Mouse (Mus musculus) intestine, embryonic 16.5 days (tissue): Measurements from ENCODE around the gene Neurod2. TPM values are rescaled to one million over a fixed set of nuclear protein-coding genes. Genes with fewer than 3 reads are reported as not detected.
A peak's percentile ranks its signal among the peaks of the same experiment; 100 is the strongest.

ENCODE experiments used
- ATAC-seq: fragments of 200-750 bp; cut with Nextera tagmentation; 2 replicates; pipeline ENCODE4 v1.8.0; 2017; ENCODE audit warnings: moderate TSS enrichment, moderate library complexity
- H3K27ac ChIP-seq: fragments of 300-500 bp; sonication (generic); 2 replicates; pipeline ENCODE4 v1.5.1; 2014; ENCODE audit warnings: mild to moderate bottlenecking, low read length
- H3K27me3 ChIP-seq: fragments of 300-500 bp; sonication (generic); replicated peaks from 2 replicates; pipeline ENCODE4 v1.6.1; 2014; ENCODE audit warnings: low read length, control low read depth, mixed read lengths; ENCODE audit not compliant: control insufficient read depth, insufficient read depth
- H3K36me3 ChIP-seq: fragments of 300-500 bp; sonication (generic); 2 replicates; pipeline ENCODE4 v1.6.1; 2014; ENCODE audit warnings: low read length, control low read depth; ENCODE audit not compliant: control insufficient read depth, insufficient read depth
- H3K4me1 ChIP-seq: fragments of 300-500 bp; sonication (generic); 2 replicates; pipeline ENCODE4 v1.6.1; 2014; ENCODE audit warnings: low read length, control low read depth, mixed read lengths; ENCODE audit not compliant: control insufficient read depth, insufficient read depth
- H3K4me2 ChIP-seq: fragments of 300-500 bp; sonication (generic); 2 replicates; pipeline ENCODE4 v1.6.1; 2014; ENCODE audit warnings: low read depth, low read length, control low read depth
- H3K4me3 ChIP-seq: fragments of 300-500 bp; sonication (generic); 2 replicates; pipeline ENCODE4 v1.5.1; 2014; ENCODE audit warnings: mild to moderate bottlenecking, low read length
- H3K9ac ChIP-seq: fragments of 300-500 bp; sonication (generic); 2 replicates; pipeline ENCODE4 v1.6.1; 2014; ENCODE audit warnings: low read depth, low read length
- H3K9me3 ChIP-seq: fragments of 300-500 bp; sonication (generic); 2 replicates; pipeline ENCODE4 v1.6.1; 2016; ENCODE audit warnings: low read length, control low read depth; ENCODE audit not compliant: control insufficient read depth
- WGBS: fragments of 180-500 bp; shearing (Covaris S2); extraction: QIAGEN DNeasy Blood & Tissue Kit; methylation state at CpG from one replicate; pipeline ENCODE4 v1.1.7; 2014; 5-methylcytosine and 5-hydroxymethylcytosine counted together
- polyA plus RNA-seq: library from polyadenylated mRNA; unstranded; fragments of >200 nt; fragmentation: Nextera tagmentation; extraction: Ambion mirVana; gene quantifications from 2 replicates; pipeline ENCODE4 v1.2.1, GENCODE M21; 2015

Gene Neurod2
- polyA plus RNA-seq, 1 experiment from 2014 or later = 0.05 TPM

- Histone ChIP-seq H3K4me3 (no peak overlapping the region), H3K9ac (no peak overlapping the region), H3K4me1 (peaks cover 29% of the 10 kb centered on the region), H3K27ac (no peak overlapping the region), H3K9me3 (no peaks in the 10 kb centered on the region), H3K4me2 (no peak overlapping the region), H3K27me3 (peaks cover 87% of the 10 kb centered on the region), H3K36me3 (no peaks in the 10 kb centered on the region)
- no peak for ATAC-seq
- WGBS = 21% methylated on average over 13 of the region's 13 CpGs
Measured at GRCm38 (mm10) chr11:98336245-98337107, 7.0 kb upstream of the Neurod2 start.

DNA sequence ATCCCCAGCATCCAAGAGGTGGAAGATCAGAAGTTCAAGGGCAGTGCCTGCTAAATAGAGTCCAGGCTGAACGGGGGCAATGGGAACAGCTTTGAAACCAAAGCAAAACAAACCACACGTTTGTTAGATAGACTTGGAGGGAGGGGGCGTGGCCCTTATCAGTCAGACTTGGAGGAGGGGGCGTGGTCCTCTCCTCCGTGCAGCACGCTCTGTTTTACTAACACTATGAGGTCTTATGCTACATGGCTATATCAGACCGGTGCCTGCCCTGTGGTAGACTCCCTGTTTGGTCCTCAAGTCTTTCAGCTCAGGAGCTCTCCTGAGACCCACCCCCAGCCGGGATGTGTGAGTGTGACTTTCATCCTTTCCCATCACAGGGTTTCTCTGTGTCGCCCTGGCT lies 5.8 kb upstream of the Neurod2 start:
- WGBS = 5% methylated on average over 9 of the region's 9 CpGs
- Histone ChIP-seq H3K4me2 (no peak overlapping the region), H3K4me3 (no peak overlapping the region), H3K9ac (no peak overlapping the region), H3K9me3 (no peaks in the 10 kb centered on the region), H3K27me3 (peaks cover 91% of the 10 kb centered on the region), H3K36me3 (no peaks in the 10 kb centered on the region), H3K4me1 (peaks cover 29% of the 10 kb centered on the region), H3K27ac (no peak overlapping the region)
- no peak for ATAC-seq

DNA sequence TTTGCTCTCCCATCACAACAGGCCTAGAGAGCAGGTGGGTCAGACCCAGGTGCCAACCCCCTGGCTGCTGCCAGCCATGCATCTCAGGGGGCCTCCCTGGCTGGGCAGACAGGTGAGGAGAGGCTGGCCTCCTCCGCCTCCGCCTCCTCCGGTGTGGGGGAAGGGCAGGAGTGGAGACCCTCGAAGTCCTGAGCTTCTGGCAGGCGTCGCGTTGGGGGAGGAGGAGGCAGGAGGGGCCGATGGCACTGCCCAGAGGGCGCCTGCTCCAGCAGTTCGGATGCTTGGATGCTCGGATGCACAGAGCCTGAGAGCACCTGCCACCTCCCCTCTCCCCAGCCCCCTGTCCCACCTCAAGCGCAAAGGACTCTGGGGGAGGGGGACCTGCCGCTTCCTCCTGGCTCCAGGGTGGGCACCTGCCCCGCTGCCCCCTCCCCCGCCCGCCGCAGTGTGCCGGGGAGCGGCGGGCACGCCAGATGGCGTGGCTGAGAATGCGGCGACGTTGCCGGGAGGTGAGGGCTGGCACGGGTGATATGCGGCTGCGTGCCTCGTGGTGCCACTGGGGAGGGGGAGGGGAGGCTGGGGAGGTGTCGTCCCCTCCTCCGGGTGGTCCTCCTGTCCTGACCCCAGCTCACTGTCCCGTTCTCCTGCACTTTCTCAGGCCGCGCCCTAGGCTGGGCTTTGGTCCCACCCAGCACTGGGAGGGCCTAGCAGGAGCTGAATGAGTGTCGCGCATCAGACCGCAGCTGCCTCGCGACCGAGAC lies 4.7 kb upstream of the Neurod2 start:
- Histone ChIP-seq H3K27ac (no peak overlapping the region), H3K4me2 (peak overlapping the region; percentile 47), H3K4me3 (peak overlapping the region; percentile 31), H3K36me3 (no peaks in the 10 kb centered on the region), H3K4me1 (peaks cover 21% of the 10 kb centered on the region), H3K9me3 (no peaks in the 10 kb centered on the region), H3K9ac (no peak overlapping the region), H3K27me3 (peaks cover 93% of the 10 kb centered on the region)
- no peak; the same call in 1 of the 2 replicates for ATAC-seq
- 3% methylated on average over 34 of the region's 41 CpGs for WGBS

DNA sequence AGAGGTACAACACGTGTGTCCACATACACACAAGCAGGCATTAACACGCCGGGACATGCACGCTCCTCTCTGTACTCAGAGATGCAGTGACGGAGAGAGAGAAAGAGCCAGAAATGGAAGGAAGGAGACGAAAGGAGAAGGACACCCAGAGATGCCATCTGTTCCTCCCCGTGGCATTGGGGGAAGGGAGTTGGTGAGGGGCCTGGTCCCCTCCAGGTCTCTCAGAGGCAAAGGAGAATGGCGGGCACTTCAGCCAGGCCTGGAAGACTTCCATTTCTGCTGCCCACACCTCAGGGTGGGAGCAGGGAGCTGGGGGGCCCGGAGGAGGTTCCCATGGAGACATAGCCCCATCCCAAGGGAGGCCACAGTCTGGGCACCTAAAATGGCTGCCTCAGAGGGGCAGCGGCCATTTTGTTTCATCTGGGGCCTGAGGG lies 3.8 kb upstream of the Neurod2 start:
- H3K27me3 ChIP-seq = peaks cover 94% of the 10 kb centered on the region
- no peaks in the 10 kb centered on the region for H3K9me3 ChIP-seq
- no peaks in the 10 kb centered on the region for H3K36me3 ChIP-seq
- no peak overlapping the region for H3K4me3 ChIP-seq
- H3K4me2 ChIP-seq = no peak overlapping the region
- no peak overlapping the region for H3K9ac ChIP-seq
- 75% methylated on average over 10 of the region's 10 CpGs for WGBS
- no peak for ATAC-seq
- peaks cover 19% of the 10 kb centered on the region for H3K4me1 ChIP-seq
- H3K27ac ChIP-seq = no peak overlapping the region

GRCm38 (mm10) chr11:98332841-98333240 lies 3.4 kb upstream of the Neurod2 start:
- Histone ChIP-seq H3K36me3 (no peaks in the 10 kb centered on the region), H3K27me3 (peaks cover 94% of the 10 kb centered on the region), H3K4me1 (peaks cover 23% of the 10 kb centered on the region), H3K4me2 (no peak overlapping the region), H3K4me3 (no peak overlapping the region), H3K9ac (no peak overlapping the region), H3K9me3 (no peaks in the 10 kb centered on the region), H3K27ac (no peak overlapping the region)
- WGBS = 70% methylated on average over 4 of the region's 4 CpGs
- ATAC-seq = no peak

- 83% methylated on average over 3 of the region's 3 CpGs for WGBS
- H3K4me1 ChIP-seq = peaks cover 29% of the 10 kb centered on the region
- H3K9ac ChIP-seq = no peak overlapping the region
- no peaks in the 10 kb centered on the region for H3K36me3 ChIP-seq
- no peak overlapping the region for H3K4me3 ChIP-seq
- no peak for ATAC-seq
- H3K4me2 ChIP-seq = no peak overlapping the region
- H3K9me3 ChIP-seq = no peaks in the 10 kb centered on the region
- H3K27ac ChIP-seq = no peak overlapping the region
- peaks cover 94% of the 10 kb centered on the region for H3K27me3 ChIP-seq
Measured at GRCm38 (mm10) chr11:98332186-98332585, 2.7 kb upstream of the Neurod2 start.

GRCm38 (mm10) chr11:98331401-98331800 lies 2.0 kb upstream of the Neurod2 start:
- H3K9ac ChIP-seq = no peak overlapping the region
- H3K4me1 ChIP-seq = peaks cover 33% of the 10 kb centered on the region
- peaks cover 94% of the 10 kb centered on the region for H3K27me3 ChIP-seq
- no peak overlapping the region for H3K4me3 ChIP-seq
- H3K27ac ChIP-seq = no peak overlapping the region
- WGBS = 69% methylated on average over 1 of the region's 1 CpGs
- ATAC-seq = no peak
- H3K36me3 ChIP-seq = no peaks in the 10 kb centered on the region
- no peak overlapping the region for H3K4me2 ChIP-seq
- no peaks in the 10 kb centered on the region for H3K9me3 ChIP-seq

GRCm38 (mm10) chr11:98330745-98331204 lies 1.3 kb upstream of the Neurod2 start:
- 40% methylated on average over 2 of the region's 2 CpGs for WGBS

DNA sequence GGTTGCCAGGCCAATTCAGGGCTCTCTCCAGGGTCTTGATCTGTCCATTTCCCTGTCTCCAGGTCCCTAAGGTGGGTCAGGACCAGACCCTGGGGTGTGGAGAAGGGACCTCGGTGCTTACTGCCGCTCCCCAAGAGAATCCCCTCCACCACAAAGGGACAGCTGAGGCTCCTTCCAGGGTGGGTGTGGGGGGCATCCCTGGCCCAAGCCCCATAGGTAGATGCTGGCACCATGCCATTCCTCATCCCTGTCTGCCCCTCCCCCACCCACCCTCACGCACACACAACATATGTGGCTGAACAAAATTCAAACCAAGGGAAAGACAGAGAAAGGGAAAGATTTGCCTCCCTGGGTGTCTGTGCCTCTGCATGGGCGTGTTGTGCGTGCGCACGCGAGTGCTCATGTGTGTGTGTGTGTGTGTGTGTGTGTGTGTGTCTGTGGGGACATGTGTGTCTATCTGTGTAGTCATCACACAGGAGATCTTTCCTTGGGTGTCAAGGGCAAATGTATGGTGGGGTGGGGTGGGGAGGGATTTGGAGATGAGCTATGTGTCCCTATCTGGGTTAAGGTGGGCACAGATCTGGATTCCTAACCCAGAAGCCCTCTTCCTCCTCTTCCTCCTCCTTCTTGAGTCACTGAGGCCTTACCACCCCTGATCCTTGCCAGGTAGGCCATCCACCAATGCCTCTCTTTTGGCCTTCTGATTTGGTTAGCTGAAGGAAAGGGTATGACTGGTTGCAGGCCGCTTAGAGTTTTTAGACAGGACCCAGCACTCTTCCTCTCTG lies 704 bp upstream of the Neurod2 start:
- ATAC-seq = no peak
- no peak overlapping the region for H3K4me3 ChIP-seq
- peaks cover 93% of the 10 kb centered on the region for H3K27me3 ChIP-seq
- 33% methylated on average over 9 of the region's 9 CpGs for WGBS
- no peaks in the 10 kb centered on the region for H3K36me3 ChIP-seq
- H3K4me1 ChIP-seq = peaks cover 30% of the 10 kb centered on the region
- H3K9me3 ChIP-seq = no peaks in the 10 kb centered on the region
- H3K4me2 ChIP-seq = no peak overlapping the region
- H3K9ac ChIP-seq = no peak overlapping the region
- H3K27ac ChIP-seq = no peak overlapping the region

More at GRCm38 (mm10) chr11:98330745-98331204, 1.3 kb upstream of the Neurod2 start:
- Histone ChIP-seq H3K27me3 (peaks cover 93% of the 10 kb centered on the region), H3K9me3 (no peaks in the 10 kb centered on the region), H3K4me1 (peaks cover 33% of the 10 kb centered on the region), H3K9ac (no peak overlapping the region), H3K4me3 (no peak overlapping the region), H3K36me3 (no peaks in the 10 kb centered on the region), H3K4me2 (no peak overlapping the region), H3K27ac (no peak overlapping the region)
- ATAC-seq = no peak
